Mouse (Mus musculus) effector memory CD4-positive, alpha-beta T cell, adult 7 months (primary cell): Measurements from ENCODE around the gene Gm20911. TPM values are rescaled to one million over a fixed set of nuclear protein-coding genes. Genes with fewer than 3 reads are reported as not detected.

Source experiments
- polyA plus RNA-seq: library from polyadenylated mRNA; unstranded; fragments of 100-300 nt; shearing (Covaris generic); gene quantifications from one replicate; pipeline ENCODE4 v1.2.1, GENCODE M21; 2017

Gene Gm20911
- not detected for polyA plus RNA-seq

GRCm38 (mm10) chrY:81457707-81458106 lies at the start of gene Gm20911:
Gene Gm20911 (plus strand): TSS chrY:81458007.

